Mouse (Mus musculus) hindbrain, embryonic 16.5 days (tissue): ENCODE data around the gene Ube2d2b. TPM values are rescaled to one million over a fixed set of nuclear protein-coding genes. Genes with fewer than 3 reads are reported as not detected.

ENCODE experiments used
- polyA plus RNA-seq: library from polyadenylated mRNA; unstranded; fragments of >200 nt; fragmentation: Nextera tagmentation; extraction: Ambion mirVana; gene quantifications from 2 replicates; pipeline ENCODE4 v1.2.1, GENCODE M21; 2015

Ube2d2b gene
- polyA plus RNA-seq, 1 experiment from 2014 or later: 0.11 TPM

Other genes starting within 250 kb of the Ube2d2b start
- gene Rpap2, start 232.7 kb upstream of the Ube2d2b start, polyA plus RNA-seq: 21.3 and 23.5 TPM in 2 replicates
- gene Glmn, start 232.2 kb upstream of the Ube2d2b start, polyA plus RNA-seq: 31.0 and 32.8 TPM in 2 replicates
- 0.09 TPM in 1 of 2 replicates, not detected in the other for gene Gfi1, start 104.1 kb upstream of the Ube2d2b start, polyA plus RNA-seq
- gene Evi5, start 45.0 kb downstream of the Ube2d2b start, polyA plus RNA-seq: 51.7 and 58.7 TPM in 2 replicates
- gene Rpl5, start 70.4 kb downstream of the Ube2d2b start, polyA plus RNA-seq: 53.9 and 59.3 TPM in 2 replicates
- gene Fam69a, start 157.0 kb downstream of the Ube2d2b start, polyA plus RNA-seq: 68.1 and 73.3 TPM in 2 replicates
- gene Mtf2, start 235.6 kb downstream of the Ube2d2b start, polyA plus RNA-seq: 76.4 and 88.7 TPM in 2 replicates